Mouse (Mus musculus) kidney, adult 2 months (tissue): ENCODE data around the gene Fgd4.

Source experiments
- CTCF ChIP-seq: fragments of 200-500 bp; conservative IDR thresholded peaks from 2 replicates; pipeline ENCODE4 v1.5.1; 2011; ENCODE audit warnings: low read depth, mild to moderate bottlenecking, control low read depth, low read length, moderate library complexity, mixed read lengths; ENCODE audit not compliant: insufficient read depth, insufficient read length
- POLR2A ChIP-seq: fragments of 200-500 bp; IDR thresholded peaks from one replicate; pipeline ENCODE4 v1.6.1; 2011; ENCODE audit warnings: low read depth, low read length, control low read depth

DNA sequence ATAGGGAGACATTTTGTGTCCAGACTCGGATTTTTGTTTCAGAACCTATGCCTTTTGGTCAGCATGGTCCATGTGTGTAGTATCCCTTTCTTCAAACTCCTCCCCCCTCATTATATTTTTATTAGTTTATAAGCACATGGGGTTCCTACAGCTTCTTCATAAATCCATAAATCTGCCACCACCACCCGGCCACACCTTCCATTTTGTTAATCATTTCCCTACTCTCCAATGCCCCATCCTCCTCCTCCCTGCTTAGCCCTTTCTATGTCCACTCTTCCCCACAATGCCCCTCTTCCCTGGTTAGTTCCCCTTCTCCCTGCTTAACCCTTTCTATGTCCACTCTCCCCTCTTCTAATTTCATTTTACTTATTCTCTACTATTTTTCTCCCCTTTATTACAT is 99.4 kb downstream of the Fgd4 start:
- no peak for TF ChIP-seq CTCF
- no peak for TF ChIP-seq POLR2A
